Mouse (Mus musculus) neural tube, embryonic 11.5 days (tissue): Measurements from ENCODE around the gene Crybg2. TPM values are rescaled to one million over a fixed set of nuclear protein-coding genes. Genes with fewer than 3 reads are reported as not detected.

Experiments
- ATAC-seq: fragments of 200-750 bp; cut with Nextera tagmentation; 2 replicates; pipeline ENCODE4 v1.8.0; 2017; ENCODE audit warnings: moderate number of reproducible peaks, mild to moderate bottlenecking, moderate TSS enrichment, moderate library complexity; ENCODE audit not compliant: insufficient read depth, low FRiP score, low TSS enrichment
- DNase-seq: peaks from one replicate; pipeline ENCODE4 v3.0.0-alpha.2; 2015; ENCODE audit warnings: low spot score
- H3K27ac ChIP-seq: fragments of 300-500 bp; sonication (generic); 2 replicates; pipeline ENCODE4 v1.5.1; 2014; ENCODE audit warnings: low read depth, mild to moderate bottlenecking, low read length
- H3K27me3 ChIP-seq: fragments of 300-500 bp; sonication (generic); 2 replicates; pipeline ENCODE4 v1.6.1; 2014; ENCODE audit warnings: mild to moderate bottlenecking, low read length, mixed read lengths; ENCODE audit not compliant: control insufficient read depth, insufficient read depth
- H3K36me3 ChIP-seq: fragments of 300-500 bp; sonication (generic); 2 replicates; pipeline ENCODE4 v1.6.1; 2014; ENCODE audit warnings: mild to moderate bottlenecking, low read length, moderate library complexity, mixed read lengths; ENCODE audit not compliant: control insufficient read depth, insufficient read depth
- H3K4me1 ChIP-seq: fragments of 300-500 bp; sonication (generic); 2 replicates; pipeline ENCODE4 v1.6.1; 2014; ENCODE audit warnings: low read length, mixed read lengths; ENCODE audit not compliant: control insufficient read depth, insufficient read depth
- H3K4me2 ChIP-seq: fragments of 300-500 bp; sonication (generic); 2 replicates; pipeline ENCODE4 v1.6.1; 2014; ENCODE audit warnings: low read depth, mild to moderate bottlenecking, moderate library complexity
- H3K4me3 ChIP-seq: fragments of 300-500 bp; sonication (generic); 2 replicates; pipeline ENCODE4 v1.5.1; 2014; ENCODE audit warnings: low read depth, low read length
- H3K9ac ChIP-seq: fragments of 300-500 bp; sonication (generic); 2 replicates; pipeline ENCODE4 v1.6.1; 2014; ENCODE audit warnings: mild to moderate bottlenecking, low read length
- H3K9me3 ChIP-seq: fragments of 300-500 bp; sonication (generic); 2 replicates; pipeline ENCODE4 v1.6.1; 2016; ENCODE audit warnings: low read length; ENCODE audit not compliant: control insufficient read depth
- WGBS: fragments of 180-500 bp; shearing (Covaris S2); extraction: QIAGEN DNeasy Blood & Tissue Kit; methylation state at CpG from one replicate; pipeline ENCODE4 v1.1.7; 2014; 5-methylcytosine and 5-hydroxymethylcytosine counted together
- polyA plus RNA-seq: library from polyadenylated mRNA; unstranded; fragments of >200 nt; fragmentation: Nextera tagmentation; extraction: Ambion mirVana; gene quantifications from 2 replicates; pipeline ENCODE4 v1.2.1, GENCODE M21; 2014

Gene Crybg2
- polyA plus RNA-seq, 1 experiment from 2014 or later, result 0.53 TPM

DNA sequence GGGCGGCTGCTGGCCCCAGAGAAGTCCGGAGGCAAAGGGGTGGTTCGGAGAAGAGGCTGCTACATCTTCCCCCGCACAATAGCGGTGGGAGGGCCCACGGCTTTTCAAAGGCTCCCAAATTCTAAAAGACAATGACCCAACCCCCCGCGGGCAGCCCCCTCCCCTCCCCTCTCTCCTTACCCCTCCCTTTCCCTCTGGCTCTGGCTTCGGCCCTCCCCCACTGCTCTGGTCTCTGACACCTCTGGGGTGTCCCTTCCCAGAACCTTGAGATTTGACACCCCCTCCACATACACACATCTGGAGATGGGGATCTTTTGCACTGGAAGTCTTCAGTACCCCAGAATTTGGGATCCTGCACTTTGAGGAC lies 41.9 kb upstream of the Crybg2 start, which contains the start of gene Lin28a:
TSS of gene Lin28a (minus strand) at position 63 of the 367 bp plus-strand sequence.
- WGBS, result 0% methylated on average over 9 of the region's 9 CpGs
- Histone ChIP-seq H3K9me3 (no peaks in the 10 kb centered on the region), H3K4me2 (peak within 1 kb of the TSS; percentile 70), H3K4me3 (peak within 1 kb of the TSS; percentile 43), H3K27ac (peak within 1 kb of the TSS; percentile 85), H3K4me1 (peaks cover 36% of the 10 kb centered on the region), H3K36me3 (no peaks in the 10 kb centered on the region), H3K27me3 (no peaks in the 10 kb centered on the region), H3K9ac (peak within 1 kb of the TSS; percentile 39)
- DNase-seq, result no peak
- no peak for ATAC-seq

- WGBS, result 0% methylated on average over 8 of the region's 10 CpGs
- peaks cover 36% of the 10 kb centered on the region for H3K4me1 ChIP-seq
- H3K27ac ChIP-seq, result peak overlapping the region; percentile 85
- H3K27me3 ChIP-seq, result no peaks in the 10 kb centered on the region
- H3K9ac ChIP-seq, result peak overlapping the region; percentile 31; the same call in 1 of the 2 replicates
- H3K36me3 ChIP-seq, result no peaks in the 10 kb centered on the region
- no peaks in the 10 kb centered on the region for H3K9me3 ChIP-seq
- peak overlapping the region; percentile 43 for H3K4me3 ChIP-seq
- peak; percentile 69 for DNase-seq
- H3K4me2 ChIP-seq, result peak overlapping the region; percentile 70
- peak; percentile 47; the same call in 1 of the 2 replicates for ATAC-seq
Measured at GRCm38 (mm10) chr4:134019210-134019609, 41.4 kb upstream of the Crybg2 start.

GRCm38 (mm10) chr4:134019641-134020351 lies 40.8 kb upstream of the Crybg2 start:
- H3K27me3 ChIP-seq, result no peaks in the 10 kb centered on the region
- peak overlapping the region; percentile 70 for H3K4me2 ChIP-seq
- peak overlapping the region; percentile 31; the same call in 1 of the 2 replicates for H3K9ac ChIP-seq
- ATAC-seq (peak; percentile 48; the same call in 1 of the 2 replicates), DNase-seq (peak; percentile 74)
- peak overlapping the region; percentile 85 for H3K27ac ChIP-seq
- H3K4me3 ChIP-seq, result peak overlapping the region; percentile 11
- 2% methylated on average over 16 of the region's 16 CpGs for WGBS
- no peaks in the 10 kb centered on the region for H3K36me3 ChIP-seq
- no peaks in the 10 kb centered on the region for H3K9me3 ChIP-seq
- peaks cover 36% of the 10 kb centered on the region for H3K4me1 ChIP-seq

GRCm38 (mm10) chr4:134020621-134021020 lies 40.0 kb upstream of the Crybg2 start:
- Histone ChIP-seq H3K4me3 (no peak overlapping the region), H3K4me1 (peaks cover 35% of the 10 kb centered on the region), H3K36me3 (no peaks in the 10 kb centered on the region), H3K4me2 (peak overlapping the region; percentile 70), H3K27ac (no peak overlapping the region), H3K9ac (no peak overlapping the region), H3K9me3 (no peaks in the 10 kb centered on the region), H3K27me3 (no peaks in the 10 kb centered on the region)
- ATAC-seq, result no peak
- 5% methylated on average over 11 of the region's 11 CpGs for WGBS
- DNase-seq, result peak; percentile 77

DNA sequence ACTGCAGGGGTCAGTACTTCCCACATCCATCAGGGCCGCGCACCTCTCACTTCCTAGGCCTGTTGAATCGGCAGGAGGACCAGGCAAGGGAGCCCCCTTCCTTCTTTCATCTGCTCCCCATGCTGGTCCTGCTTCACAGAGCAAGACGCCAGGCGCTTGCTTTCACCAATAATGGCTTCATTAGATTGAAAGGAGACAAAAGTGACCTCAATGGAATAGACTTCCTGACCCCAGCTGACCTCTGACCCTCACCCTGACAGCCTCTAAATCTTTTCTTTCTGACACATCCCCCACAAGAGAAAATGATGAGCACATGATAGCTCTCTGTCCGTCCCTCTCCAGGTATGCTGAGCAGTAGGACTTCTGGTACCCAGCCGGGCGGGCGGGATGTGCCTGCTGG lies 34.8 kb upstream of the Crybg2 start:
- no peaks in the 10 kb centered on the region for H3K9me3 ChIP-seq

GRCm38 (mm10) chr4:134035953-134036352 lies 24.7 kb upstream of the Crybg2 start:
- no peak overlapping the region for H3K4me3 ChIP-seq
- no peak overlapping the region for H3K9ac ChIP-seq
- H3K4me1 ChIP-seq, result no peaks in the 10 kb centered on the region
- H3K27ac ChIP-seq, result no peak overlapping the region
- no peaks in the 10 kb centered on the region for H3K36me3 ChIP-seq
- H3K4me2 ChIP-seq, result no peak overlapping the region
- ATAC-seq, result no peak
- DNase-seq, result peak; percentile 86
- H3K27me3 ChIP-seq, result no peaks in the 10 kb centered on the region
- no peaks in the 10 kb centered on the region; the same call in 1 of the 2 replicates for H3K9me3 ChIP-seq
- 4% methylated on average over 16 of the region's 16 CpGs for WGBS

More for the DNA sequence above, 34.8 kb upstream of the Crybg2 start:
- no peak overlapping the region for H3K4me2 ChIP-seq
- no peak for DNase-seq
- no peak for ATAC-seq
- no peaks in the 10 kb centered on the region for H3K27me3 ChIP-seq
- no peak overlapping the region for H3K4me3 ChIP-seq
- H3K27ac ChIP-seq, result no peak overlapping the region
- no peaks in the 10 kb centered on the region for H3K4me1 ChIP-seq
- H3K36me3 ChIP-seq, result no peaks in the 10 kb centered on the region
- 34% methylated on average over 9 of the region's 9 CpGs for WGBS
- no peak overlapping the region for H3K9ac ChIP-seq

GRCm38 (mm10) chr4:134041317-134042123 lies 19.1 kb upstream of the Crybg2 start:
- H3K4me3 ChIP-seq, result no peak overlapping the region
- WGBS, result 57% methylated on average over 9 of the region's 9 CpGs
- H3K27me3 ChIP-seq, result no peaks in the 10 kb centered on the region
- H3K4me1 ChIP-seq, result no peaks in the 10 kb centered on the region
- H3K4me2 ChIP-seq, result no peak overlapping the region
- DNase-seq (peak; percentile 48), ATAC-seq (no peak)
- H3K9me3 ChIP-seq, result no peaks in the 10 kb centered on the region
- H3K9ac ChIP-seq, result no peak overlapping the region
- no peaks in the 10 kb centered on the region for H3K36me3 ChIP-seq
- no peak overlapping the region for H3K27ac ChIP-seq

- ATAC-seq, result no peak
Measured at GRCm38 (mm10) chr4:134043041-134043440, 17.6 kb upstream of the Crybg2 start.

More at GRCm38 (mm10) chr4:134043041-134043440, 17.6 kb upstream of the Crybg2 start:
- H3K27ac ChIP-seq, result no peak overlapping the region
- 72% methylated on average over 2 of the region's 2 CpGs for WGBS
- H3K36me3 ChIP-seq, result no peaks in the 10 kb centered on the region
- no peak for DNase-seq
- no peak overlapping the region for H3K9ac ChIP-seq
- H3K4me3 ChIP-seq, result no peak overlapping the region
- H3K4me1 ChIP-seq, result no peaks in the 10 kb centered on the region
- no peak overlapping the region for H3K4me2 ChIP-seq
- H3K9me3 ChIP-seq, result no peaks in the 10 kb centered on the region
- no peaks in the 10 kb centered on the region for H3K27me3 ChIP-seq
